Mouse (Mus musculus): ENCODE data around the gene Cmtm5. TPM values are rescaled to one million over a fixed set of nuclear protein-coding genes. Genes with fewer than 3 reads are reported as not detected.
A peak's percentile ranks its signal among the peaks of the same experiment; 100 is the strongest.

Gene Cmtm5
- polyA plus RNA-seq, 1 experiment = 237 TPM

DNA sequence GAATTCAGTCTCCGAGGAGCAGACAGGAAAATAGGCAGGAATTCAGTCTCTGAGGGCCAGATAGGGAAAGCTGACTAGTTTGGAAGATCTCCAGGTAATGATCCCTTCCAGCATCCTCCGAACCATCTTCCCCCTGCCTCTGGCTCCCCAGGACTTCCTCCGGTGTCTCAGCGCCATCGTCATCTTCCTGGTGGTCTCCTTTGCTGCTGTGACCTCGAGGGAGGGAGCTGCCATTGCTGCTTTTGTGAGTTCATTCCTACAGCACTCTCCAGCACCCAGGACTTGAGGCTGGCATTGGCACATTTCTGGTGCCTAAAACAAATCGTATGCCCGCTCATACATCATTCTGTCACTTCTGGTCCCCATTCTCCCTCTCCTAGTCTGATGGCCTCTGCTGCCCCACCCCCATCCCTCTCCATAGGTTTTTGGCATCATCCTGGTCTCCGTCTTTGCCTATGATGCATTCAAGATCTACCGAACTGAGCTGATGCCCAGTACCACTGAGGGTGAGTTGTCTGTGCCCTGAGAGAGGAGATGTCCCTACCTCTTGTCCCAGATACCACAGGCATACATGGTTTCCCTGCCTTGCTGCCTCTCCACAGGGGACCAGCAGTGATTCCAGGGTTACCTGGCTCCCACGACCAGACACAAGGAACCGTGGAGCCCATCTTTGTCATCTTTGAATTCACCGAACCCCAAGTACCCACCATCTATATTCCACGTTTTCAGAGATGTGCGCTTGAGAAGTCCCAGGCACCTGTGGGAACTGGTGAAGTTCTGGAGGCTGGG is 2.6 kb downstream of the Cmtm5 start:
- H3K4me1 ChIP-seq (ENCODE audit: control insufficient read depth, insufficient read depth, low read length) = no peaks in the 10 kb centered on the region
- TF ChIP-seq POLR2A (IDR thresholded peaks at IDR 0.05; ENCODE audit: borderline replicate concordance, insufficient read depth, low read length) = no peak
- TF ChIP-seq CTCF (IDR thresholded peaks at IDR 0.05; ENCODE audit: borderline replicate concordance, insufficient read depth, low read depth, low read length) = no peak
- H3K27me3 ChIP-seq (ENCODE audit: control insufficient read depth, insufficient read depth, low read length) = no peaks in the 10 kb centered on the region
- 57% methylated on average over 15 of the region's 15 CpGs for WGBS
- no peak overlapping the region for H3K27ac ChIP-seq (ENCODE audit: insufficient read depth, low read length)
- no peak overlapping the region for H3K4me3 ChIP-seq (replicated peaks; ENCODE audit: insufficient read depth, low read depth, low read length)
- no peak for DNase-seq

DNA sequence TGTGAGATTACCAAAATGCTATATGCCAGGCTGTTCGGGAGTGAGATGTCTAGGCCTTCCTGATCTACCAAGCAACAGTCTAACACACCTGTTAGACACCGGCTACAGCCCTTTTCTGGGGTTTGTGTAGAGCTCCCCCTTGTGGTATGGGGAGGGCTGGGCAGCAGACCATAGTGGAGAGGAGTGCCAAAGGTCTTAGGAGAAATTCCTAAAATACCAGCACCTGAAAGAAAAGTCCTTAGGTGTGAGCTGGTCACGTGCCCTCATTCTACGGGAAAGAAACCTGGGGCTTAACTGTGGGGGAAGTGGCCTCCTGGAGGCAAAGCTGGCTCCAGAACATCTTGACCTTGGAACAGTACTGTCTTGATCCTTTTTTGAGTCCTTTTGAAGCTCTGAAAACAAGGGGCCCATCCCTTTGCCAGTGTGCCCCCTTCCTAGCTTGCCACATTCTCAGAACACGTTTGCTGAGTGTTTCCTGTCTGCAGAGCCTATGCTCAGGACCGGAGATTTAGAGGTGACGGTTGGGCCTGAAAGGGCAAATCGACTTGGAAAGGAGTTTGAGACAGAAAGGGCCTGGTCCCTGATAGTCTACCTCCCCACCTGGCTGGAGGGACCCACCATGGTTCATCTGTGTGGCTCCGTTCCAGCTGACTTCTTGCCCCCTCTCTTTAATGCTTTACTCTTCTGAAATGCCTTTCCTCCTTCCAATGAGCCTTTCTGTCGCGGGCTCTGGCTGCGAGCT is 3.5 kb downstream of the Cmtm5 start:
- peak; percentile 59 to 64 for DNase-seq
- H3K4me3 ChIP-seq (replicated peaks; ENCODE audit: insufficient read depth, low read depth, low read length) = no peak overlapping the region
- WGBS = 59% methylated on average over 12 of the region's 12 CpGs
- H3K27ac ChIP-seq (ENCODE audit: insufficient read depth, low read length) = no peak overlapping the region
- H3K27me3 ChIP-seq (ENCODE audit: control insufficient read depth, insufficient read depth, low read length) = no peaks in the 10 kb centered on the region
- H3K4me1 ChIP-seq (ENCODE audit: control insufficient read depth, insufficient read depth, low read length) = no peaks in the 10 kb centered on the region
- peak; percentile 77 for TF ChIP-seq CTCF (IDR thresholded peaks at IDR 0.05; ENCODE audit: borderline replicate concordance, insufficient read depth, low read depth, low read length)
- no peak for TF ChIP-seq POLR2A (IDR thresholded peaks at IDR 0.05; ENCODE audit: borderline replicate concordance, insufficient read depth, low read length)

DNA sequence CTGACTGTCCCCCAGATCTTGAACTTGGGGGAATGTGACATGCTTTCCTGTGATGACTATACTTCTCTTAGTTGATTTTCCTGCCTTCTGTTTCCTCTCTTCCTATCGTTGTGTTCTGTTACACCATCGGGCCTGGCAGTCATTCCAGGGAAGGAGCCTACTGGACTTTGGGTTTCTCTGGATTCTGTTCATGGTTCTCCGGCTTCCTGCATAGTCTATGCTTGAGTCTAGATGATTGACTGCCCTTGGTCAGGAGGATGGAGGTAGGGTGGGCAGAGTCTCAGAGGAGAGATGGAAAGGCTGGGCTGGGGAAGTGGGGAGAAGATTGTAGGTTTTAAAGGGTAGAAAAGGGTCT is 4.1 kb downstream of the Cmtm5 start:
- WGBS = 74% methylated on average over 3 of the region's 3 CpGs
- no peak for TF ChIP-seq POLR2A (IDR thresholded peaks at IDR 0.05; ENCODE audit: borderline replicate concordance, insufficient read depth, low read length)
- no peak for TF ChIP-seq CTCF (IDR thresholded peaks at IDR 0.05; ENCODE audit: borderline replicate concordance, insufficient read depth, low read depth, low read length)

DNA sequence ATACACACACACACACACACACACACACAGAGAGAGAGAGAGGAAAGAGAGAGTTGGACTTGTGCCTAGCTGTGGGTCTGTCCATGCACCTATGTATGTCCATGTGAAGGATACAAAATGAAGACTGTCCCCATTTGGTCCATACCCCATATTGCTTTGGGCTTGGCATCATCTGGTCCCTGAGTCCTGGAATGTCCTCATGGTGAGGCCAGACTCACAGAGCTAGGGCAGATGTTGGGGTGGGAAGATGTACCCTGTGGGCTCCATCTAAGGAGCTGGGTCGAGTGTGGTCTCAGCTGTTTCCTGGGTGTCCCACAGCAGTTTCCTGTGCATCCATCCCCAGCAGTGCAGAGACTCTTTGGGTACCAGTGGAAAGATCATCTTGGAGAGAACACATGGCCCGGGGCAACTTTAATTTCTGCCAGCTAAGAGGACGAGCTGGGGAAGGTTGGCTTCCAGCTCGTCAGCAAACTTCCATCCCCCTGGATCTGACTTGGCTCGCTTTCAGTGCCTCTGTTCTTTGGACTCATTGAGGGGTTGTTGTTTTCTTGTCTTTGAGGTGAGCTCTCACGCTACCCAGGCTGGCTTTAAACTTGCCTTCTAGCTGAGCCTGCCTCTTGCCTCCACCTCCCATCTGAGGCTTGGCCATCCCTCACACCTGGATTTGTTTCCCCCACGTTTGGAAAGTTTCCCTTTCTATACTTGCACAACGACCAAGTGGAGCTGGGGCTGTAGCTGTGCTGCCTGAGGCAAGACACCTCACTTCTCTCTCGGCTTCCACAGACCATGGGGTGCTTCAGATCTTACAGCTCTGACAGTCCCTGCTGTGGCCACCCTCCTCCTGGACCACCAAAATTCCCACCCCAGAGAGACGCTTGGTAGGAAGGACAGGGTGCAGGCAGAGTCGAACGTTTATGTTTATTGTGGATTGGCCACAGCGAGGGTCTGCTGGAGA is 5.2 kb downstream of the Cmtm5 start:
- TF ChIP-seq CTCF (IDR thresholded peaks at IDR 0.05; ENCODE audit: borderline replicate concordance, insufficient read depth, low read depth, low read length) = no peak
- no peak for TF ChIP-seq POLR2A (IDR thresholded peaks at IDR 0.05; ENCODE audit: borderline replicate concordance, insufficient read depth, low read length)
- Histone ChIP-seq H3K4me1 (ENCODE audit: control insufficient read depth, insufficient read depth, low read length) (no peaks in the 10 kb centered on the region), H3K4me3 (replicated peaks; ENCODE audit: insufficient read depth, low read depth, low read length) (no peak overlapping the region), H3K27me3 (ENCODE audit: control insufficient read depth, insufficient read depth, low read length) (no peaks in the 10 kb centered on the region), H3K27ac (ENCODE audit: insufficient read depth, low read length) (no peak overlapping the region)
- DNase-seq = no peak
- 47% methylated on average over 13 of the region's 13 CpGs for WGBS

More for the DNA sequence above, 4.1 kb downstream of the Cmtm5 start:
- no peak for DNase-seq
- no peaks in the 10 kb centered on the region for H3K27me3 ChIP-seq (ENCODE audit: control insufficient read depth, insufficient read depth, low read length)
- no peak overlapping the region for H3K4me3 ChIP-seq (replicated peaks; ENCODE audit: insufficient read depth, low read depth, low read length)
- no peaks in the 10 kb centered on the region for H3K4me1 ChIP-seq (ENCODE audit: control insufficient read depth, insufficient read depth, low read length)
- H3K27ac ChIP-seq (ENCODE audit: insufficient read depth, low read length) = no peak overlapping the region

DNA sequence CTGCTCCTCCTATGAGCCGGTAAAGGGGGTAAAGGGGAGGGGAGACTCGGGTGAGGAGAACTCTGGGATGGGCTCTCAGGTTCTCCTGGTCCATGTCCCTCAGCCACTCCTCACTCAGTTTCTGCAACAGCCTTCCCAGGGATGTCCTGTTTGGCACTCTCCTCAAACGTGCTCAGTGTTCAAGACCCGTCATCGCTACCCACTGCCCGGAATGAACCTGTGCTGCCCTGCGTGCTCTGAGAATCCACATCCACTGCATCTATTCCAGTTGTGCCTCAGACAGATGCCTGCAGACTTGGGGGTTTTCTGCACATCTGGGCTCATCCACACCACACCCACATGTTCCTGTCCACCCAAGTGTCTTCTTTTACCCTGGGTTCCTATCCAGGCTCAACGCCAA is 6.4 kb downstream of the Cmtm5 start:
- Histone ChIP-seq H3K4me1 (ENCODE audit: control insufficient read depth, insufficient read depth, low read length) (no peaks in the 10 kb centered on the region), H3K27ac (ENCODE audit: insufficient read depth, low read length) (no peak overlapping the region), H3K4me3 (replicated peaks; ENCODE audit: insufficient read depth, low read depth, low read length) (no peak overlapping the region), H3K27me3 (ENCODE audit: control insufficient read depth, insufficient read depth, low read length) (no peaks in the 10 kb centered on the region)
- TF ChIP-seq POLR2A (IDR thresholded peaks at IDR 0.05; ENCODE audit: borderline replicate concordance, insufficient read depth, low read length) (no peak), CTCF (IDR thresholded peaks at IDR 0.05; ENCODE audit: borderline replicate concordance, insufficient read depth, low read depth, low read length) (no peak)
- DNase-seq = no peak
- WGBS = 81% methylated on average over 8 of the region's 8 CpGs

DNA sequence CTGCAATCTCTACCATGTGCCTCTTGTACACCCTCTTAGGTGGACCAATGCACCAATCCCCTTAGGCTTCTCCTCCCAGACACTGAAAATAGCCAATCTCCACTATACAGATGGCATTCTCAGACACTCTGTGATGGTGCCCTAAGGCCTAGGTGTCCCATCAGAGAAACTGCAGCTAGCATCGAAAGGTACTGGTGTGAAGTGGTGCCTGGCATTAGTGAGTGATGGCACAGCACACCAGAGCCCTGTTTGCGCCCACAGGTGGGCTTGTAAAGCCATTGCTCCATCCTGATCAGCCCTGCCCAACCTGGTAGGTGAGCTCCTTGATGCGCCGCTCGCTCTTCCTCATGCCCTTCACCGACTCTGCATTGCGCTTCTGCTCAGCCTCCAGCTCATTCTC is 7.9 kb downstream of the Cmtm5 start:
- Histone ChIP-seq H3K27me3 (ENCODE audit: control insufficient read depth, insufficient read depth, low read length) (no peaks in the 10 kb centered on the region), H3K4me3 (replicated peaks; ENCODE audit: insufficient read depth, low read depth, low read length) (no peak overlapping the region), H3K4me1 (ENCODE audit: control insufficient read depth, insufficient read depth, low read length) (no peaks in the 10 kb centered on the region), H3K27ac (ENCODE audit: insufficient read depth, low read length) (no peak overlapping the region)
- DNase-seq = no peak
- WGBS = 91% methylated on average over 7 of the region's 7 CpGs
- TF ChIP-seq POLR2A (IDR thresholded peaks at IDR 0.05; ENCODE audit: borderline replicate concordance, insufficient read depth, low read length) = no peak
- no peak for TF ChIP-seq CTCF (IDR thresholded peaks at IDR 0.05; ENCODE audit: borderline replicate concordance, insufficient read depth, low read depth, low read length)

DNA sequence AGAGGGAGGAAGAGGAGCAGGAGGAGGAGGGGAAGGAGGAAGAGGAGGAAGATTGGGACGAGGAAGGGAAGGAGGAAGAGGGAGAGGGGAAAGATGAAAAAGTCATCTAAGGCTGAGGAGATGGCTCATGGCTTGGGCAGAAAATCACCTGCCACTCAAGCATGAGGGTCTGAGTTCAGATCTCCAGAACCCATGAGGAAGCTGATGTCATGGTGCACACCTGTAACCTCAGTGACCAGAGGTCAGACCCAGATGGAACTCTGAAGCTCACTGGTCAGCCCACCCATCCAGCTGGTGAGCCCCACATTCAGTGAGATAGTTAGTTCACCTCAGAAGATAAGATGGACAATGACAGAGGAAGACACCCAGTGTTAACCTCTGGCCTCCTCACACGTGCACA is 8.9 kb downstream of the Cmtm5 start:
- no peak overlapping the region for H3K4me3 ChIP-seq (replicated peaks; ENCODE audit: insufficient read depth, low read depth, low read length)
- no peaks in the 10 kb centered on the region for H3K27me3 ChIP-seq (ENCODE audit: control insufficient read depth, insufficient read depth, low read length)
- 73% methylated on average over 2 of the region's 2 CpGs for WGBS
- H3K4me1 ChIP-seq (ENCODE audit: control insufficient read depth, insufficient read depth, low read length) = no peaks in the 10 kb centered on the region
- no peak overlapping the region for H3K27ac ChIP-seq (ENCODE audit: insufficient read depth, low read length)
- no peak for DNase-seq
- TF ChIP-seq CTCF (IDR thresholded peaks at IDR 0.05; ENCODE audit: borderline replicate concordance, insufficient read depth, low read depth, low read length) (no peak), POLR2A (IDR thresholded peaks at IDR 0.05; ENCODE audit: borderline replicate concordance, insufficient read depth, low read length) (no peak)

All from cerebellum, adult 2 months (tissue).